Mouse (Mus musculus) retina, postnatal 7 days (tissue): ENCODE measurements around the gene Tgfb3.
A peak's percentile ranks its signal among the peaks of the same experiment; 100 is the strongest.

Experiments used
- DNase-seq: peaks from one replicate; pipeline ENCODE4 v3.0.0-alpha.2; 2012; ENCODE audit warnings: low read depth, low spot score

Tgfb3 gene

GRCm38 (mm10) chr12:86078553-86079201, at the start of gene Tgfb3:
Gene Tgfb3 (minus strand): TSS chr12:86079041.
- DNase-seq = peak; percentile 46

GRCm38 (mm10) chr12:86128122-86128521, 49.3 kb upstream of the Tgfb3 start:
- no peak for DNase-seq

- DNase-seq = no peak
Measured at GRCm38 (mm10) chr12:86124016-86124415, 45.2 kb upstream of the Tgfb3 start.

GRCm38 (mm10) chr12:86116295-86116835, 37.5 kb upstream of the Tgfb3 start:
- DNase-seq = no peak

- no peak for DNase-seq
Measured at GRCm38 (mm10) chr12:86110637-86111036, 31.8 kb upstream of the Tgfb3 start.

- DNase-seq = no peak
Measured at GRCm38 (mm10) chr12:86109531-86109930, 30.7 kb upstream of the Tgfb3 start.

- no peak for DNase-seq
Measured at GRCm38 (mm10) chr12:86107645-86108044, 28.8 kb upstream of the Tgfb3 start.

- no peak for DNase-seq
Measured at GRCm38 (mm10) chr12:86106086-86106485, 27.2 kb upstream of the Tgfb3 start.

GRCm38 (mm10) chr12:86105546-86105945, 26.7 kb upstream of the Tgfb3 start:
- no peak for DNase-seq

GRCm38 (mm10) chr12:86104297-86104696, 25.5 kb upstream of the Tgfb3 start:
- DNase-seq = no peak

- no peak for DNase-seq
Measured at GRCm38 (mm10) chr12:86103852-86104251, 25.0 kb upstream of the Tgfb3 start.

GRCm38 (mm10) chr12:86103391-86103790, 24.6 kb upstream of the Tgfb3 start:
- DNase-seq = no peak

- no peak for DNase-seq
Measured at GRCm38 (mm10) chr12:86102686-86103085, 23.8 kb upstream of the Tgfb3 start.

- no peak for DNase-seq
Measured at GRCm38 (mm10) chr12:86100711-86101110, 21.9 kb upstream of the Tgfb3 start.

- DNase-seq = no peak
Measured at GRCm38 (mm10) chr12:86097781-86098180, 18.9 kb upstream of the Tgfb3 start.

GRCm38 (mm10) chr12:86095806-86096205, 17.0 kb upstream of the Tgfb3 start:
- no peak for DNase-seq

GRCm38 (mm10) chr12:86094075-86094474, 15.2 kb upstream of the Tgfb3 start:
- no peak for DNase-seq

- DNase-seq = no peak
Measured at GRCm38 (mm10) chr12:86091601-86092132, 12.8 kb upstream of the Tgfb3 start.

GRCm38 (mm10) chr12:86090764-86091163, 11.9 kb upstream of the Tgfb3 start:
- DNase-seq = no peak

- no peak for DNase-seq
Measured at GRCm38 (mm10) chr12:86088042-86088441, 9.2 kb upstream of the Tgfb3 start.

- no peak for DNase-seq
Measured at GRCm38 (mm10) chr12:86086550-86086949, 7.7 kb upstream of the Tgfb3 start.

- DNase-seq = no peak
Measured at GRCm38 (mm10) chr12:86085873-86086272, 7.0 kb upstream of the Tgfb3 start.

GRCm38 (mm10) chr12:86082481-86083012, 3.7 kb upstream of the Tgfb3 start, which contains the start of gene Ift43:
Gene Ift43 (plus strand): TSS chr12:86082541.
- peak; percentile 78 for DNase-seq
